Mouse (Mus musculus): Measurements from ENCODE around the gene E330017A01Rik. TPM values are rescaled to one million over a fixed set of nuclear protein-coding genes. Genes with fewer than 3 reads are reported as not detected.

Gene E330017A01Rik
- total RNA-seq, 2 experiments from 2014 or later = not detected

GRCm38 (mm10) chr16:58663021-58663420 is 24.5 kb upstream of the E330017A01Rik start:
- DNase-seq = peak in 1 of 2 experiments; percentile 6

GRCm38 (mm10) chr16:58662287-58662791 is 23.8 kb upstream of the E330017A01Rik start:
- no peak for DNase-seq

GRCm38 (mm10) chr16:58661826-58662225 is 23.3 kb upstream of the E330017A01Rik start:
- no peak for DNase-seq

DNA sequence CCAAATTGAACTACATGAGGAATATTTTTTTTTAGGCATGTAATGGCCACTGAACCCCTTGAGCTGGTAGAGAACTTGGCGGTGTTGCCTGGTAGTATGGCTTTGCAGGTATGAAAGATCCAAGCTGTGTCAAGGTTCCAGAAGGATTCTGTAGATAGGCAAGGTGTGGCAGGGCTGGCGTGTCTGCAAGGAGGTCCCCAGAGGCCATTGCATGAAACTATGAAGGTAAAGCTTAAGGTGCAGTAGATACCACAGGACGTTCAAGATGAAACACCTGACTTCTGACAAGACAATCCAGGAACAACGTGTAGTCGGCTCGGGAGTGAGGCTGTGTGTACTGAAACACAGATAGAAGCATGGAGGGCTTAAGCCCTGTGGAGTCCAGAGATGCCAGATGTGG is 20.1 kb upstream of the E330017A01Rik start:
- no peak for DNase-seq

DNA sequence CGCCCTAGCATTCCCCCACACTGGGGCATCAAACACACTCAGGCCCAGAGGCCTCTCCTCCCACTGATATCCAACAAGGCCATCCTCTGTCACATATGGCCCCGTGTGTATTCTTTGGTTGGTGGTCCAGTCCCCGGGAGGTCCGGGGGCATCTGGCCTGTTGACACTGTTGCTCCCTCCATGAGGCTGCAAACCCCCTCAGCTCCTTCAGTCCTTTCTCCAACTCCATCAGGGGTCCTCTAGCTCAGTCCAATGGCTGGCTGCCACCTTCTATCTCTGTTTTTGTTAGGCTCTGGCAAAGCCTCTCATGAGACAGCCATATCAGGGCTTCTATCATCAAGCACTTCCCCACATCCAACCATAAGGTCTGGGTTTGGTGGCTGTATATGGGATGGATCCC is 18.0 kb upstream of the E330017A01Rik start:
- DNase-seq = no peak

- no peak for DNase-seq
Observed at GRCm38 (mm10) chr16:58655751-58656150, 17.2 kb upstream of the E330017A01Rik start.

- no peak for DNase-seq
Observed at GRCm38 (mm10) chr16:58649979-58650378, 11.4 kb upstream of the E330017A01Rik start.

DNA sequence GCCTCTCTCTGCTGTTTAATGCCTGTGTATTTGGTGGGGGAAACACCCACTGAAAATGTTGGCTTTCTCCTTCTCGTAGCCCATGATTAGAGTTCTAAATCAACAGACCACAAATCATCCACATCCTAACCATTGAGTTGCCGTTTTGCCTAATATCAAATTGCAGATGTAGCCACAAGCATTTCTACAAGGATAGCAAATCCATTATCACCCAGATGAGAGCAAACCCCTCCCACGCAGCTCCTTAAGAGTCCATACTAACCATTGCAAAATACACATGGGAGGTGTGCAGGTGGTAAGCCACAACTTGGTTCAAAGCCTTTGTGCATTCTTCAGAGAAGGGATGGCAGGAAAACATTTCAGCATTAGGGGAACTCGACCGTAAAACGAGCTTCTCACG is 523 bp downstream of the E330017A01Rik start:
- no peak for DNase-seq

DNA sequence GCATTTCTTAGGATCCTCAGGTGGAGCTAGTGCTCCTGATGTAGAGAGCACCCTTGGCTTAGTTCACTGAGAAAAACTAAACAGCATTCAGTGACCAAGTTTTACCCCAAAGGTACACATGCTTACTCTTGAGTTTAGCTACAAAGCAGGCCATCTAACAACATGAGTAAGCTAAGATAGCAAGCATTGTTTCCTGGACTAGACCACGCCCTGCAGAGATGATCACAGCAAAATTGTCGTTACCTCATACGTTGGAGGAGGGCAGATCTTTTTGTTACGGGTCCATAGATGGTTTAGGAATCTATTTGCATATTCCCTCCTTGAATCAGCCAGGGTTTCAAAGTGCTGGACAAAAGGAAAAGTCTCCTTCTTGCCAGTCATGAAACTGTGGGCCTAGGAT is 1.1 kb downstream of the E330017A01Rik start:
- no peak for DNase-seq

GRCm38 (mm10) chr16:58635866-58636265 is 2.7 kb downstream of the E330017A01Rik start:
- DNase-seq = no peak

GRCm38 (mm10) chr16:58629736-58630135 is 8.8 kb downstream of the E330017A01Rik start:
- DNase-seq = no peak

- DNase-seq = no peak
Observed at GRCm38 (mm10) chr16:58628968-58629367, 9.6 kb downstream of the E330017A01Rik start.

- DNase-seq = no peak
Observed at GRCm38 (mm10) chr16:58628336-58628680, 10.2 kb downstream of the E330017A01Rik start.

GRCm38 (mm10) chr16:58627597-58628335 is 10.8 kb downstream of the E330017A01Rik start:
- peak in 1 of 2 experiments; percentile 30 for DNase-seq

DNA sequence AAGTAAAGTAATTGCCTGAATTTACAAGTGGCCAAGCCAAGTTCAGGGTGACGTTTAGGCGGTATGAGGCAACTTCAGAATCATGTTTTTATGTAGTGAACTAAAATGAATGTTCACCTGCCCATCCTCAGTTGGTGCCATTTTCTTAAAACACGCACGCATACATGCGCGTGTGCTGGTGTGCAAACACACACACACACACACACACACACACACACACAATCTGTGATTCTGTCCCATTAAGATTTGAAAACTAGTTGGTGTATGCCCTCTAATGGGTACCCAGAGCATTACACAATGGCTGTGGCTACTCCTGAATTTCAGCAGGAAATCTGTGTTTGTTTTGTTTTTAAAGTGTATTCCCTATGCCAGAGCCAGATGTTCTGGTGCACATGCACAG is 14.6 kb downstream of the E330017A01Rik start:
- DNase-seq = peak; percentile 30 to 72

- no peak for DNase-seq
Observed at GRCm38 (mm10) chr16:58623114-58623513, 15.4 kb downstream of the E330017A01Rik start.

- DNase-seq = no peak
Observed at GRCm38 (mm10) chr16:58622377-58622776, 16.2 kb downstream of the E330017A01Rik start.

- no peak for DNase-seq
Observed at GRCm38 (mm10) chr16:58617346-58617745, 21.2 kb downstream of the E330017A01Rik start.

DNA sequence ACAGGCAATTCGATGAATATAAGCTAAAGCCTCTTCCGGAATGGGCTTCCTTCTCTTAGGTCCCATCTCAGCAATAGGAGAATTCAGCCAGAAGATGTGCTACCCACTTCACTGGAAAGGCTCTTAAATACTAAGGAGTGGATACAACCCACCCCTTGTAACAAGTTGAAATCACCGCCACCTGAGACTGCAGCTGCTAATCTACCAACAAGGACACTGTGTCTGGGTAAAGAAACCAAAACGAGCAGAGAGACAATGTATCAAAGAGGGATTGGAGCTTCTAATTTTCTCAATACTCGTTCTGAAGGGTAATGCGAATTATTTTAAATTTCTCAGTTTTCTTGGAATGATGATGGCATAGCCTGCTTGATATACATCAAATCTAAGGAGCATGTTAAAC is 21.7 kb downstream of the E330017A01Rik start, which contains the start of gene Gm813:
TSS of gene Gm813 (minus strand) at position 101 of the 400 bp plus-strand sequence.
- DNase-seq = no peak

DNA sequence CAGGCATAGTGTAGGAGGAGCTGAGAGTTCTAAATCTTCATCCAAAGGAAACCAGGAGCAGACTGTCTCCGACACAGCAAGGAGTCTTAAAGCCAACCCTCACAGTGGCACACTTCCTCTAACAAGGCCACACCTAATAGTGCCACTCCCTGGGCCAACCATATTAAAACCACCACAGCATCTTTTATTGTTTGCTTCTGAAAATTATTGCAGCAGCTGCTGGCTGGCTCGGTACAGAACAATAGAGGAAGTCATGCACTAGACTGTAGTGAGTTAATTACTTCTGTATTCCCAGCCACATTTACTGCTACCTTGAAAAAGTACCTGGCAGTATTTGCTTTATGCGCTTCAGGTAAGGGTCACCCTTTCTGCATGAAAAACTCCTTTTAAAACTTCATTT is 25.6 kb downstream of the E330017A01Rik start:
- DNase-seq = no peak

- DNase-seq = no peak
Observed at GRCm38 (mm10) chr16:58607101-58607500, 31.4 kb downstream of the E330017A01Rik start.

DNA sequence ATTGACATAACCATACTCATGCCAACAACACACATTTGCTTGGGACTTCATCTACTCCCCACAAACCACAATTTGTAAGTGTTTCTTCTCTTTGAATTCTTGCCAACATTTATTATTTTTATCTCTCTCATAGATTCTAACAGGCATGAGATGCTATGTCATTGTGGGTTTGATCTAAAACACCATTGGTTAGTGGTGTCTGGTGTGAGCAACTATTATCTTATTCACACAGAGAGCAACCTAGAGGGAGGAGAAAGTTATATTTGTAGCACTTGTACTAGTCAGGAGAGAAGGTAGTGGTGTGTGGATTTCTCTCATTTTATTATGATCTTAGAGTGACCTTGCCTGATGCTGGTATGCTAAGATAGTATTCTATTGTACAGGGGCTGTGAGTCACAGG is 33.9 kb downstream of the E330017A01Rik start:
- DNase-seq = no peak

GRCm38 (mm10) chr16:58603831-58604230 is 34.7 kb downstream of the E330017A01Rik start:
- DNase-seq = no peak

DNA sequence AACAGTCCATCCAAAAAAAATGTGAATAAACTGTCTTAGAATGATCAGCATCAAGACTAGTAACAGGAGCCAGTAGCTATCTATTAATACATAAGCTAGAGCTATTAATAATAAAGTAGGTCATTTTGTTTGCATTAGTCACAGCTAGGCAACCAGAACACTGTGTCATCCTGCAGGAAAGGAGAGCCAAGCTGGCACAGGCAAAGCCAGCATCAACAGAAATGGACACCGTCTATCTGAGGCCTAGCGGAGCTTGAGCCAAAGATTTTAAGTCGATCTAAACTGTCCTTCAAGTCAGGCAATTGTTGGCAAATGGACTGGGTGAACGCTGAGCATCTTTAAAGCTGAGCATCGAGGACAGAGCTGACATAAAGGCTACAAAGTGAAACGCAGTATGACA is 37.7 kb downstream of the E330017A01Rik start:
- peak; percentile 43 to 47 for DNase-seq

All from heart, adult 18-20 months (tissue).